Mouse (Mus musculus) cerebellum, postnatal 36 days (tissue): Measurements from ENCODE around the gene Selplg.
A peak's percentile ranks its signal among the peaks of the same experiment; 100 is the strongest.
"Not testable (repeated sequence)": the region's sequence is repeated elsewhere in the genome, so short reads cannot be mapped to it uniquely, and the experiment has no call there.

ENCODE experiments used
- DNase-seq, 2 experiments: peaks; one replicate each; pipeline ENCODE4 v3.0.0; 2021 to 2022; ENCODE audit warnings: mixed read lengths in 2 of 2

Selplg gene

GRCm38 (mm10) chr5:113815638-113816152 is 16.7 kb downstream of the Selplg start:
- peak; percentile 68 to 84 for DNase-seq

- DNase-seq = no peak
These were observed 17.4 kb downstream of the Selplg start for GRCm38 (mm10) chr5:113815041-113815389.

- DNase-seq = no peak
These were observed 18.1 kb downstream of the Selplg start for GRCm38 (mm10) chr5:113814111-113815040.

DNA sequence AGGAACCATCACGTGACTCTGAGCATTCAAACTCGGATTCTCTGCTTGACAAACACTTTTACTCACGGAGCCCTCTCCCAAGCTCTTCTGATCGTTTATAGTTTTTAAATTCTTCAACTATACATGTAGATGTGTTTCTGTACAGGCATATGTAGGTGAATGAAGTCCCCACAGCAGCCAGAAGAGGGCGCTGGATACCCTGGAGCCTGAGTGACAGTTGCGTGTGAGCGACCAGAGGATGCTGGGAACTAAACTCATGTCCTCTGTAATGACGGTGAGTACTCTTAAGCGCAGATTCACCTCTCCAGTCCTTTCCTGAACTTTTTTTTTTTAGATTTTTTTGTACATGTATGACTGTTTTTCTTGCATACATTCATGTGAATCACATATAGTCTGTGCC is 18.8 kb downstream of the Selplg start:
- DNase-seq = no peak

- DNase-seq = no peak
These were observed 19.8 kb downstream of the Selplg start for GRCm38 (mm10) chr5:113812638-113813037.

GRCm38 (mm10) chr5:113811824-113812420 is 20.5 kb downstream of the Selplg start:
- not testable (repeated sequence) for DNase-seq

- no peak for DNase-seq
These were observed 22.3 kb downstream of the Selplg start for GRCm38 (mm10) chr5:113810111-113810510.

- DNase-seq = no peak
These were observed 24.3 kb downstream of the Selplg start for GRCm38 (mm10) chr5:113808177-113808576.

DNA sequence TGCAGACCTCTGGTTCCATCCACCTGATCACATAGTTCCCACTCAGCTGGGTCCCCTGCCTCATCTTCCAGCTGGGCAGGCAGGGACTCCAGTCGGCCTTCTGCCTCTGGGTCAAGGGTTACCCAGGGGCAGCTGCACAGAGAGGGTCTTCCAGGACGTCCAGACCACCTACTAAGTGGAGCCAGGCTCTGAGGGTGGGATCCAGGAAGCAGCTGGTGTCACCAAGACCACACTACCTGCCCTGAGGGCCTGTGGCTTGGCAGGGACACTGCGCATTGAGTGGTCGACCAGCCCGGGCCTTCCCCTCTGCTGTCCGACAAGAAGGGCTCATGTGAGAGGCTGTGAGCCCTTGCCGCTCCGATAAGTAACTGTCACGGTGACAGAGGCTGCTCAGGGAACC is 24.7 kb downstream of the Selplg start:
- no peak for DNase-seq

- DNase-seq = no peak
These were observed 26.0 kb downstream of the Selplg start for GRCm38 (mm10) chr5:113806414-113806813.

GRCm38 (mm10) chr5:113805301-113805700 is 27.1 kb downstream of the Selplg start:
- no peak for DNase-seq

- DNase-seq = no peak
These were observed 28.0 kb downstream of the Selplg start for GRCm38 (mm10) chr5:113804395-113804966.

- DNase-seq = no peak
These were observed 32.2 kb downstream of the Selplg start, which contains the start of gene Tmem119 for GRCm38 (mm10) chr5:113800280-113800679. Gene Tmem119 (minus strand): TSS chr5:113800516.

DNA sequence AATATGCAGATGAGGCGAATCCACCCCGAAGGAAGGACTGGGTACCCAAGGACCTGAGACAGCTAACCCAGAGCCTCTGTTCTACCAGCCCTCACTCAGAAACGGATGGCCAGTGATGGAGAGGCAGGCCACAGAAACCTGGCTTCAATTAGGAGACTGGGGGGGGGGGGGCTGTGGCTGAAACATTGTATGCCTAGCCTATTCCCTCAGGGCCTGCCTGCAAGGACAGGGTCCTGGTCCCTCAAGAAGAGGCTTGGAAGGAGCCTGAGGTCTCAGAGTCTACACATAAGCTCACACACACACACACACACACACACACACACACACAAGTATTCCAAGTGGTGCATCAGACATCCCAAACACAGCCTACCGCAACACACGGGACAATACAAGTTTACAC is 32.8 kb downstream of the Selplg start:
- no peak for DNase-seq

DNA sequence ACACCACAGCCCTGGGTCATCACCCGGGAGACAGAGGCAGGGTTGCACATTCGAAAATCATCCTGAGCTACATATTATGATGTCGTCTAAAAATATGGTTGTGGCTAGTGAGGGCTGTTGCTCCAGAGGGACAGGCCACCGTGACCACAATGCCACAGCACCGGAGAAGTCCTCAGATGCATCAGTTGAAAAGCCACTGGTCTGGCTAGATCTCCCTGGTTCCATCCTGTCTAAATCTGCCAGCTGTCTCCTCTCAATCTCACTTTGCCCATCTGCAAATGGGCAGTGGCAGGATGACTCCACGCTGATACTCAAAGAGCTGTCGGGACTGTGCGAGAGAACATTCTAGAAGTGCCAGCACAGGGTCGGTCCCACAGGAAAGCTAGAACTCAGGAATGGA is 33.9 kb downstream of the Selplg start:
- no peak for DNase-seq

DNA sequence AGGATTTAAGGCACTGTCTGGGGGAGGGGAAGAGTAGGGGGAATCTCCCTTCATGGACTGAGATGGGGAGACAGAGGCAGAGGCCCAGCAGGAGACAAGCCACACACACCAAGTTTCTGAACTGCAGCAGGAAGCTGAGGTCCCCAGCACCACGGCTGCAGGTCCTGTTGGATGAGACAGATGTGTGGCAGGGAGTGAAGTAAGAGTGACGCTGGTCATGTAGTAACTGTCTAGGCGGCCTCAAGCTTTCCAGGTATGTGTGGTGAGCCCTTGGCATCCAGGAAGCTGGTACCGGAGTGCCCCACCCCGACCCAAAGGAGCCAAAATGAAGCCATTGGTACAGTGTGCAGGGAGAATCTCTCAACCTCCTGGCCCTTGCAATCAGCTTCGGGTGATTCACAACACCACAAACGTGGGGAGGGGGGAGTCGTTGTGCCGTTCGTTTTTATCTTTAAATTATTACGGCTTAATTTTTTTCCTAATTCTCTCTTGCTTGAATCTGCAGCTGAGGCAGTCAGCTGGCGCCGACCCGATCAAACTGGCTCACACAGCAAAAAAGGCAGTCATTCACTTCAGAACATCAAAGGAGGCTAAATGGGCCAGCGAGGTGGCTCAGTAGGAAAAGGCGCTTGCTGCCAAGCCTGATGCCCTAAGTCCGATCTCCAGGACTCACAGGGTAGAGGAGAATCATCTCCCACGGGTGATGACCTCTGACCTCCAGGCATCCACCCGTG is 35.1 kb downstream of the Selplg start:
- no peak for DNase-seq

- no peak for DNase-seq
These were observed 35.9 kb downstream of the Selplg start for GRCm38 (mm10) chr5:113796401-113797148.

DNA sequence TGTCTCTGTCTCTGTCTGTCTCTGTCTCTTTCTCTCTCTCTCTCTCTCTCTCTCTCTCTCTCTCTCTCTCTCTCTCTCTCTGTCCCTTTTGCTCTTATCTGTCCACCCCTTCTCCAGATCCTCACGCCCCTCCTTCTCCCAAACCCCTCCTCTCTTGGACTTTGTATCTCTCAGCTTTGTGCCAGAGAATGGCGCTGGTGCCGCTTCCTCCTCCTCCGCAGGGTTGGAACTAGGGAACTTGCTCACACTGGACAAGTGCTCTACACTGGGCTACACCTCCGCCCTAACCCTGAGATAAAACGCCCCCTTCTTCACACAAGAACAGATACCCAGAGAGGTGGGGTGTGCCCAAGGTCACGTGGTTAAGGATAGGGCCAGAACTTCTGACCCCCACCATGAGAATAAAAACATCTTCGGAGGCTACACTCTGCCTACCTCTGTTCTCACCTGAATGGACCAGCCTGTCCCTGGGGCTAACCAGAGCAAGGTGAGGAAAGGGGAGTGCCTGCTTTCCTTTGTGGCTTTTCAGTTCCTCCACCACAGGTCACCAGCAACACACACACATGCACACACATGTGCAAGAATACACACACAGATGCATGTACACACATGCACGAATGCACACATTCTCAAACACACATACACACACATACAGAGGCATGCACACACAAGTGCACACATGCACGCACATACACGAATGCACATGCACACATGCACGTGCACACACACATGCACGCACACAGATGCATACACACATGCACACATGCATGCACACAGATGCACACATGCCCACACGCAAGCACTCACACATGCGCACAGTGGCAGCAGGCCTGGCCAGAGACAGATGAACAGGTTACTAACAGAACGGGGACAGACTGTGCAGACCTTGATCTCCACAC is 41.0 kb downstream of the Selplg start:
- no peak for DNase-seq

GRCm38 (mm10) chr5:113790453-113791196 is 41.8 kb downstream of the Selplg start:
- DNase-seq = no peak

- no peak for DNase-seq
These were observed 43.2 kb downstream of the Selplg start for GRCm38 (mm10) chr5:113789075-113789788.
